Mouse (Mus musculus): ENCODE data around the gene Plcxd1. TPM values are rescaled to one million over a fixed set of nuclear protein-coding genes. Genes with fewer than 3 reads are reported as not detected.

The Plcxd1 gene
- total and polyA plus RNA-seq, 3 experiments = 0.64 to 1.3 TPM; not detected in 1

- dilution Hi-C loops (cut with MboI; ENCODE audit: extremely low pct_ligation_motif_present, extremely low pct_unique_long_range_greater_than_20kb, low sequenced_read_pairs) (no loop called here), in situ Hi-C loops (cut with MboI; ENCODE audit: low pct_ligation_motif_present, low pct_unique_long_range_greater_than_20kb, low sequenced_read_pairs) (no loop called here)
- no peak overlapping the region for H3K4me2 ChIP-seq (ENCODE audit: insufficient read depth, low read depth, poor library complexity, severe bottlenecking)
- no peaks in the 10 kb centered on the region for H3K27me3 ChIP-seq (replicated peaks)
- peaks cover 23 to 32% of the 10 kb centered on the region in 2 experiments for H3K4me1 ChIP-seq (ENCODE audit: control insufficient read depth in 1 of 2, insufficient read depth in 2 of 2)
- H3K9me3 ChIP-seq (replicated peaks; ENCODE audit: low read length) = peaks cover 10% of the 10 kb centered on the region
- peaks cover 18% of the 10 kb centered on the region; the same call in 1 of the 2 replicates for H3K79me2 ChIP-seq (replicated peaks; ENCODE audit: control insufficient read depth, extremely low read depth, insufficient read depth, poor library complexity, severe bottlenecking)
- peaks cover 48 to 54% of the 10 kb centered on the region in 2 experiments for H3K36me3 ChIP-seq (replicated peaks in 1 of 2; ENCODE audit: control insufficient read depth in 1 of 2, insufficient read depth in 1 of 2, low read length in 1 of 2)
- no peak overlapping the region for H3K27ac ChIP-seq (ENCODE audit: insufficient read depth, low read depth)
- DNase-seq (ENCODE audit: extremely low read depth) = no peak
- H3K4me3 ChIP-seq (replicated peaks in 1 of 3; ENCODE audit: low read depth in 2 of 3, low read length in 2 of 3, poor library complexity in 1 of 3) = no peak overlapping the region
- no peak overlapping the region for H3K9ac ChIP-seq (ENCODE audit: insufficient read depth, low read depth)
- TF ChIP-seq MXI1 (IDR thresholded peaks at IDR 0.05; ENCODE audit: low read depth, low read length) (no peak), JUND (conservative IDR thresholded peaks at IDR 0.05; ENCODE audit: low read depth, low read length) (no peak), BHLHE40 (IDR thresholded peaks at IDR 0.05; ENCODE audit: low read depth, low read length) (no peak), IRF4 (IDR thresholded peaks at IDR 0.05; ENCODE audit: low read depth, low read length) (no peak), ZMIZ1 (IDR thresholded peaks at IDR 0.05; ENCODE audit: low read depth, low read length) (no peak), MYC (IDR thresholded peaks at IDR 0.05; ENCODE audit: low read depth, low read length) (no peak), CHD2 (IDR thresholded peaks at IDR 0.05; ENCODE audit: low read length) (no peak), CTCF (conservative IDR thresholded peaks at IDR 0.05 in 1 of 2, IDR thresholded peaks at IDR 0.05 in 1 of 2; ENCODE audit: low read depth in 2 of 2, low read length in 2 of 2) (no peak), MAFK (IDR thresholded peaks at IDR 0.05; ENCODE audit: insufficient replicate concordance, low read length) (no peak), HCFC1 (IDR thresholded peaks at IDR 0.05; ENCODE audit: low read depth, low read length) (no peak), USF2 (conservative IDR thresholded peaks at IDR 0.05; ENCODE audit: low read depth, low read length) (no peak), CHD1 (IDR thresholded peaks at IDR 0.05; ENCODE audit: low read depth, low read length) (no peak), EP300 (IDR thresholded peaks at IDR 0.05; ENCODE audit: low read length) (no peak), ZC3H11A (IDR thresholded peaks at IDR 0.05; ENCODE audit: low read depth, low read length) (no peak), RAD21 (IDR thresholded peaks at IDR 0.05; ENCODE audit: low read depth, low read length) (no peak), NELFE (IDR thresholded peaks at IDR 0.05; ENCODE audit: low read depth, low read length) (no peak), KAT2A (IDR thresholded peaks at IDR 0.05; ENCODE audit: insufficient replicate concordance, low read length) (no peak), USF1 (IDR thresholded peaks at IDR 0.05; ENCODE audit: low read depth, low read length) (no peak)
These were observed 4.3 kb downstream of the Plcxd1 start for GRCm38 (mm10) chr5:110103901-110104615.

- Histone ChIP-seq H3K9ac (ENCODE audit: insufficient read depth, low read depth) (no peak overlapping the region), H3K27ac (ENCODE audit: insufficient read depth, low read depth) (no peak overlapping the region), H3K4me1 (ENCODE audit: control insufficient read depth in 1 of 2, insufficient read depth in 2 of 2) (peaks cover 23 to 33% of the 10 kb centered on the region in 2 experiments), H3K4me2 (ENCODE audit: insufficient read depth, low read depth, poor library complexity, severe bottlenecking) (no peak overlapping the region), H3K36me3 (replicated peaks in 1 of 2; ENCODE audit: control insufficient read depth in 1 of 2, insufficient read depth in 1 of 2, low read length in 1 of 2) (peaks cover 48 to 54% of the 10 kb centered on the region in 2 experiments), H3K79me2 (replicated peaks; ENCODE audit: control insufficient read depth, extremely low read depth, insufficient read depth, poor library complexity, severe bottlenecking) (peaks cover 18% of the 10 kb centered on the region; the same call in 1 of the 2 replicates), H3K27me3 (replicated peaks) (no peaks in the 10 kb centered on the region), H3K9me3 (replicated peaks; ENCODE audit: low read length) (peaks cover 10% of the 10 kb centered on the region), H3K4me3 (replicated peaks in 1 of 3; ENCODE audit: low read depth in 2 of 3, low read length in 2 of 3, poor library complexity in 1 of 3) (no peak overlapping the region)
- no peak for DNase-seq (ENCODE audit: extremely low read depth)
- dilution Hi-C loops (cut with MboI; ENCODE audit: extremely low pct_ligation_motif_present, extremely low pct_unique_long_range_greater_than_20kb, low sequenced_read_pairs) (no loop called here), in situ Hi-C loops (cut with MboI; ENCODE audit: low pct_ligation_motif_present, low pct_unique_long_range_greater_than_20kb, low sequenced_read_pairs) (no loop called here)
- TF ChIP-seq CTCF (conservative IDR thresholded peaks at IDR 0.05 in 1 of 2, IDR thresholded peaks at IDR 0.05 in 1 of 2; ENCODE audit: low read depth in 2 of 2, low read length in 2 of 2) (no peak), POLR2A (IDR thresholded peaks at IDR 0.05; ENCODE audit: low read depth, low read length) (no peak), RAD21 (IDR thresholded peaks at IDR 0.05; ENCODE audit: low read depth, low read length) (no peak), UBTF (IDR thresholded peaks at IDR 0.05; ENCODE audit: low read depth, low read length) (no peak), ZMIZ1 (IDR thresholded peaks at IDR 0.05; ENCODE audit: low read depth, low read length) (no peak), MAX (IDR thresholded peaks at IDR 0.05; ENCODE audit: low read length) (no peak), MEF2A (IDR thresholded peaks at IDR 0.05; ENCODE audit: borderline replicate concordance, low read depth, low read length) (no peak), CHD1 (IDR thresholded peaks at IDR 0.05; ENCODE audit: low read depth, low read length) (no peak), POLR2AphosphoS2 (IDR thresholded peaks at IDR 0.05; ENCODE audit: low read depth, low read length) (no peak), SIN3A (IDR thresholded peaks at IDR 0.05; ENCODE audit: low read length) (no peak), USF1 (IDR thresholded peaks at IDR 0.05; ENCODE audit: low read depth, low read length) (no peak), ZC3H11A (IDR thresholded peaks at IDR 0.05; ENCODE audit: low read depth, low read length) (no peak), MAFK (IDR thresholded peaks at IDR 0.05; ENCODE audit: insufficient replicate concordance, low read length) (no peak), TBP (conservative IDR thresholded peaks at IDR 0.05; ENCODE audit: low read depth, low read length) (no peak), ELF1 (IDR thresholded peaks at IDR 0.05; ENCODE audit: low read depth, low read length) (no peak), CHD2 (IDR thresholded peaks at IDR 0.05; ENCODE audit: low read length) (no peak), PAX5 (IDR thresholded peaks at IDR 0.05; ENCODE audit: low read length) (no peak), EP300 (IDR thresholded peaks at IDR 0.05; ENCODE audit: low read length) (no peak), JUN (IDR thresholded peaks at IDR 0.05; ENCODE audit: insufficient read depth, low read depth, low read length) (no peak), SMC3 (IDR thresholded peaks at IDR 0.05; ENCODE audit: low read depth, low read length) (no peak)
These were observed 5.0 kb downstream of the Plcxd1 start for GRCm38 (mm10) chr5:110104616-110105380.
